ENCODE assay signal across 8 mouse cellular contexts in genomic region chr10:29803915-29804545, GRCm38 (mm10).
DNase-seq lines count a peak whose midpoint lies in the region; ATAC-seq and TF ChIP-seq lines count a peak whose summit lies in the region.

No protein-coding gene starts in this region.

- H3ac ChIP-seq in C2C12 (ENCODE audit: control insufficient read depth, insufficient read length, low read depth): no peak overlapping the region

- no peaks in the 10 kb centered on the region for H3K79me3 ChIP-seq in C2C12 (ENCODE audit: low read depth)

- no peak overlapping the region for H3K4me3 ChIP-seq in C2C12 (ENCODE audit: insufficient read depth, poor library complexity, severe bottlenecking)
- no peak overlapping the region for H3K4me3 ChIP-seq in cortical plate, adult 2 months (ENCODE audit: insufficient read depth, low read length)

- H3K79me2 ChIP-seq in C2C12 (ENCODE audit: control insufficient read depth, insufficient read depth): no peaks in the 10 kb centered on the region

- peak; percentile 48 for TF ChIP-seq CTCF in C2C12 (IDR thresholded peaks at IDR 0.05; ENCODE audit: control insufficient read depth, insufficient read depth, insufficient read length)
- peak; percentile 66 for TF ChIP-seq CTCF in cortical plate, adult 2 months (IDR thresholded peaks at IDR 0.05; ENCODE audit: extremely low read depth, insufficient read depth, low read length)

- DNase-seq in MN1 (ENCODE audit: low spot score): peak; percentile 44
- peak; percentile 1 to 21 for DNase-seq in heart, postnatal 36 days
- peak; percentile 54 to 75 for DNase-seq in layer of hippocampus, postnatal 10 days (ENCODE audit: low spot score in 2 of 2)
- peak; percentile 48 for DNase-seq in right cerebral cortex, postnatal 25 days

- H3K27me3 ChIP-seq in C2C12 (ENCODE audit: control insufficient read depth, insufficient read depth, insufficient read length): no peaks in the 10 kb centered on the region

- H3K27ac ChIP-seq in cortical plate, adult 2 months (ENCODE audit: insufficient read depth, low read length): no peak overlapping the region

- no peaks in the 10 kb centered on the region for H3K4me1 ChIP-seq in cortical plate, adult 2 months (ENCODE audit: control insufficient read depth, insufficient read depth, low read length)

- intact Hi-C loops in heart, postnatal 36 days (cut with DNase I): loop anchor here (5.0 kb wide), 1 partner anchor 272 kb away; no protein-coding TSS in a partner anchor

- no peak for TF ChIP-seq POLR2A in cortical plate, adult 2 months (IDR thresholded peaks at IDR 0.05; ENCODE audit: extremely low read depth, insufficient read depth, low read length)

- ATAC-seq in megakaryocyte, adult 5-6 weeks (ENCODE audit: poor library complexity, severe bottlenecking): 0 out of 2 replicates have a peak, but pooled peaks have one; percentile 27
- ATAC-seq in monocyte, adult 5-6 weeks (replicated peaks; ENCODE audit: insufficient number of reproducible peaks, low FRiP score, low TSS enrichment, poor library complexity, severe bottlenecking): no peak

- H3K36me3 ChIP-seq in C2C12 (ENCODE audit: control insufficient read depth, insufficient read depth): no peaks in the 10 kb centered on the region

TF ChIP-seq in C2C12, 6 proteins besides CTCF, POLR2A, EP300 and RAD21:
- TF ChIP-seq USF1 (IDR thresholded peaks at IDR 0.05; ENCODE audit: low read depth) (peak; percentile 53), FOSL1 (IDR thresholded peaks at IDR 0.05; ENCODE audit: insufficient read depth, low read length, poor library complexity, severe bottlenecking) (no peak), MYOD1 (IDR thresholded peaks at IDR 0.05; ENCODE audit: control insufficient read depth, insufficient read length, low read depth) (no peak)

Comparison
In these comparisons a context has a peak if more than half of its experiments do, and no peak if none do; other contexts are left out.
1. DNase-seq: peak in every context shown above with its lines; median percentile 64 in layer of hippocampus, postnatal 10 days; 48 in right cerebral cortex, postnatal 25 days; 44 in MN1; 11 in heart, postnatal 36 days.